Mouse (Mus musculus) testis, adult 2 months (tissue): ENCODE results near the gene Mvb12b.

Experiments used
- CTCF ChIP-seq: fragments of 200-500 bp; IDR thresholded peaks from 2 replicates; pipeline ENCODE4 v1.5.1; 2012; ENCODE audit warnings: low read depth, mild to moderate bottlenecking, inconsistent platforms, low read length, moderate library complexity; ENCODE audit not compliant: control insufficient read depth, insufficient read depth, insufficient replicate concordance
- POLR2A ChIP-seq: fragments of 200-500 bp; IDR thresholded peaks from 2 replicates; pipeline ENCODE4 v1.6.1; 2012; ENCODE audit warnings: low read depth, mild to moderate bottlenecking, inconsistent platforms, low read length, moderate library complexity; ENCODE audit not compliant: control insufficient read depth

- TF ChIP-seq CTCF, result no peak
- no peak for TF ChIP-seq POLR2A
Measured at GRCm38 (mm10) chr2:33754980-33755632, 132.6 kb downstream of the Mvb12b start.
